Mouse (Mus musculus) brain, adult 10 weeks (tissue): ENCODE results near the gene Rgma. TPM values are rescaled to one million over a fixed set of nuclear protein-coding genes. Genes with fewer than 3 reads are reported as not detected.

Experiments
- polyA plus RNA-seq: library from polyadenylated mRNA; stranded (reverse); fragments of 350-450 nt; fragmentation: Illumina TruSeq; extraction: RNeasy Lipid Tissue Mini Kit (QIAGEN cat#74804); gene quantifications from one replicate; pipeline ENCODE4 v1.2.3, GENCODE M21; 2015; ENCODE audit warnings: low read depth, low replicate concordance

Gene Rgma
- polyA plus RNA-seq: 30.2 TPM

GRCm38 (mm10) chr7:73375257-73376100 is at the start of gene Rgma:
Gene Rgma, plus strand, starts transcription at chr7:73375509.

Other genes with a start within 250 kb of the Rgma start
- 23.9 TPM for gene Chd2, start 166.3 kb downstream of the Rgma start, polyA plus RNA-seq